Mouse (Mus musculus) MEL (cell line): ENCODE data around the gene Tmub1. TPM values are rescaled to one million over a fixed set of nuclear protein-coding genes. Genes with fewer than 3 reads are reported as not detected.

Experiments used
- DNase-seq: peaks from one replicate; pipeline ENCODE4 v3.0.0; 2011; ENCODE audit warnings: low read depth, low spot score
- H3K27ac ChIP-seq: 2 replicates; pipeline ENCODE4 v1.5.1; 2012; ENCODE audit warnings: low read depth, mild to moderate bottlenecking, control low read depth, low read length, moderate library complexity; ENCODE audit not compliant: control insufficient read depth
- H3K27me3 ChIP-seq, 2 experiments: fragments of 150-350 bp in 1 of 2; sonication (generic) in 1 of 2; 2 replicates each; pipeline ENCODE4 v1.6.1; 2012; ENCODE audit warnings: low read length in 2 of 2, mild to moderate bottlenecking in 2 of 2, improper control_type of control experiment in 1 of 2, moderate library complexity in 1 of 2; ENCODE audit not compliant: insufficient read depth in 2 of 2, control insufficient read depth in 1 of 2
- H3K36me3 ChIP-seq, 2 experiments: 2 replicates each; pipeline ENCODE4 v1.6.1; 2012 to 2014; ENCODE audit warnings: low read length in 2 of 2, improper control_type of control experiment in 1 of 2, inconsistent platforms in 1 of 2, mild to moderate bottlenecking in 1 of 2; ENCODE audit not compliant: insufficient read depth in 2 of 2, control insufficient read depth in 1 of 2
- H3K4me1 ChIP-seq, 2 experiments: fragments of 150-350 bp in 1 of 2; sonication (generic) in 1 of 2; 2 replicates each; pipeline ENCODE4 v1.6.1; 2012; ENCODE audit warnings: low read length in 2 of 2, improper control_type of control experiment in 1 of 2, mild to moderate bottlenecking in 1 of 2; ENCODE audit not compliant: insufficient read depth in 2 of 2, control insufficient read depth in 1 of 2
- H3K4me3 ChIP-seq, 2 experiments: fragments of 150-350 bp in 1 of 2; sonication (generic) in 1 of 2; 2 replicates each; pipeline ENCODE4 v1.5.1; 2012; ENCODE audit warnings: low read depth in 2 of 2, low read length in 2 of 2, mild to moderate bottlenecking in 2 of 2, moderate library complexity in 2 of 2, control low read depth in 1 of 2, improper control_type of control experiment in 1 of 2; ENCODE audit not compliant: control insufficient read depth in 1 of 2, insufficient read depth in 1 of 2
- H3K79me2 ChIP-seq: 2 replicates; pipeline ENCODE4 v1.6.1; 2012; ENCODE audit warnings: mild to moderate bottlenecking, low read length, moderate library complexity; ENCODE audit not compliant: control insufficient read depth, poor library complexity, insufficient read depth
- H3K9ac ChIP-seq: 2 replicates; pipeline ENCODE4 v1.6.1; 2012; ENCODE audit warnings: low read depth, mild to moderate bottlenecking, control low read depth, low read length, moderate library complexity; ENCODE audit not compliant: control insufficient read depth, poor library complexity, severe bottlenecking
- H3K9me3 ChIP-seq: fragments of 150-350 bp; sonication (generic); replicated peaks from 2 replicates; pipeline ENCODE4 v1.6.1; 2012; ENCODE audit warnings: mild to moderate bottlenecking, low read length, improper control_type of control experiment, moderate library complexity; ENCODE audit not compliant: insufficient read depth
- CHD1 ChIP-seq: IDR thresholded peaks from 2 replicates; pipeline ENCODE4 v1.6.1; 2012; ENCODE audit warnings: low read depth, mild to moderate bottlenecking, inconsistent platforms, low read length, improper control_type of control experiment
- CTCF ChIP-seq, 3 experiments: IDR thresholded peaks in 2 of 3; conservative IDR thresholded peaks in 1 of 3; 2 replicates each; pipeline ENCODE4 v1.5.1; 2011 to 2012; ENCODE audit warnings: low read length in 3 of 3, low read depth in 2 of 3, mild to moderate bottlenecking in 2 of 3, improper control_type of control experiment in 1 of 3, inconsistent platforms in 1 of 3, mixed read lengths in 1 of 3, moderate library complexity in 1 of 3; ENCODE audit not compliant: control insufficient read depth in 1 of 3, insufficient read depth in 1 of 3, poor library complexity in 1 of 3, severe bottlenecking in 1 of 3
- E2F4 ChIP-seq: IDR thresholded peaks from 2 replicates; pipeline ENCODE4 v1.6.1; 2011; ENCODE audit warnings: low read depth, low read length, improper control_type of control experiment, borderline replicate concordance
- ELF1 ChIP-seq: IDR thresholded peaks from 2 replicates; pipeline ENCODE4 v1.6.1; 2014; ENCODE audit warnings: low read depth, mild to moderate bottlenecking, inconsistent platforms, low read length, improper control_type of control experiment, moderate library complexity
- GATA1 ChIP-seq: IDR thresholded peaks from 2 replicates; pipeline ENCODE4 v1.6.1; 2011; ENCODE audit warnings: low read depth, low read length, improper control_type of control experiment
- HCFC1 ChIP-seq: IDR thresholded peaks from 2 replicates; pipeline ENCODE4 v1.6.1; 2012; ENCODE audit warnings: low read depth, mild to moderate bottlenecking, inconsistent platforms, low read length, improper control_type of control experiment, moderate library complexity
- JUND ChIP-seq: IDR thresholded peaks from 2 replicates; pipeline ENCODE4 v1.6.1; 2011; ENCODE audit warnings: low read depth, mild to moderate bottlenecking, improper control_type of control experiment, low read length
- KAT2A ChIP-seq: conservative IDR thresholded peaks from 2 replicates; pipeline ENCODE4 v1.6.1; 2012; ENCODE audit warnings: low read depth, low read length, improper control_type of control experiment, inconsistent platforms
- MAFK ChIP-seq: IDR thresholded peaks from 2 replicates; pipeline ENCODE4 v1.6.1; 2011; ENCODE audit warnings: low read depth, mild to moderate bottlenecking, low read length, improper control_type of control experiment, borderline replicate concordance
- MAX ChIP-seq: IDR thresholded peaks from 2 replicates; pipeline ENCODE4 v1.6.1; 2011; ENCODE audit warnings: low read length, improper control_type of control experiment
- MAZ ChIP-seq: IDR thresholded peaks from 2 replicates; pipeline ENCODE4 v1.6.1; 2012; ENCODE audit warnings: low read depth, mild to moderate bottlenecking, inconsistent platforms, low read length, improper control_type of control experiment
- NELFE ChIP-seq: IDR thresholded peaks from 2 replicates; pipeline ENCODE4 v1.6.1; 2011; ENCODE audit warnings: low read depth, low read length, improper control_type of control experiment
- POLR2A ChIP-seq, 2 experiments: IDR thresholded peaks; 2 replicates each; pipeline ENCODE4 v1.6.1; 2011 to 2012; ENCODE audit warnings: low read length in 2 of 2, mild to moderate bottlenecking in 2 of 2, control low read depth in 1 of 2, improper control_type of control experiment in 1 of 2, low read depth in 1 of 2, moderate library complexity in 1 of 2; ENCODE audit not compliant: control insufficient read depth in 1 of 2, insufficient read depth in 1 of 2, poor library complexity in 1 of 2
- POLR2AphosphoS5 ChIP-seq: IDR thresholded peaks from 2 replicates; pipeline ENCODE4 v1.6.1; 2012; ENCODE audit warnings: low read depth, borderline replicate concordance, mild to moderate bottlenecking, inconsistent platforms, low read length, moderate library complexity, mixed read lengths
- RCOR1 ChIP-seq: IDR thresholded peaks from 2 replicates; pipeline ENCODE4 v1.6.1; 2012; ENCODE audit warnings: low read depth, mild to moderate bottlenecking, inconsistent platforms, low read length, improper control_type of control experiment
- SIN3A ChIP-seq: IDR thresholded peaks from 2 replicates; pipeline ENCODE4 v1.6.1; 2012; ENCODE audit warnings: low read length, improper control_type of control experiment, inconsistent platforms
- TAL1 ChIP-seq: IDR thresholded peaks from 2 replicates; pipeline ENCODE4 v1.6.1; 2012; ENCODE audit warnings: mild to moderate bottlenecking, inconsistent platforms, low read length, moderate library complexity, mixed read lengths
- USF1 ChIP-seq: IDR thresholded peaks from 2 replicates; pipeline ENCODE4 v1.6.1; 2014; ENCODE audit warnings: low read depth, mild to moderate bottlenecking, inconsistent platforms, low read length, improper control_type of control experiment, moderate library complexity
- USF2 ChIP-seq, 2 experiments: IDR thresholded peaks; 2 replicates each; pipeline ENCODE4 v1.6.1; 2011 to 2012; ENCODE audit warnings: improper control_type of control experiment in 2 of 2, low read length in 2 of 2, borderline replicate concordance in 1 of 2, inconsistent platforms in 1 of 2, low read depth in 1 of 2, mild to moderate bottlenecking in 1 of 2; ENCODE audit not compliant: insufficient read depth in 1 of 2
- ZMIZ1 ChIP-seq: IDR thresholded peaks from 2 replicates; pipeline ENCODE4 v1.6.1; 2012; ENCODE audit warnings: low read depth, mild to moderate bottlenecking, inconsistent platforms, low read length, improper control_type of control experiment, moderate library complexity
- ZNF384 ChIP-seq: IDR thresholded peaks from 2 replicates; pipeline ENCODE4 v1.6.1; 2012; ENCODE audit warnings: low read depth, mild to moderate bottlenecking, inconsistent platforms, low read length, improper control_type of control experiment
- polyA plus RNA-seq, 2 experiments: library from polyadenylated mRNA; stranded (reverse) in 1 of 2; unstranded in 1 of 2; fragments of >175 nt in 1 of 2; fragments of >200 nt in 1 of 2; gene quantifications; 2 replicates each; pipeline versions ENCODE4 v1.2.1 to v1.2.4; 2012; ENCODE audit warnings: low replicate concordance in 2 of 2, low read depth in 1 of 2; ENCODE audit not compliant: insufficient read length in 2 of 2, insufficient read depth in 1 of 2, missing spikeins in 1 of 2
- total RNA-seq: library from RNA; depleted of rRNA; stranded (reverse); fragments of 300-350 nt; gene quantifications from 2 replicates; pipeline ENCODE4 v1.2.3, GENCODE M21; 2012

Gene Tmub1
- total and polyA plus RNA-seq, 3 experiments = 17.8 to 36.0 TPM; not detected in 1

- no peak for DNase-seq
- TF ChIP-seq TAL1 (no peak), E2F4 (no peak)
- TF ChIP-seq, all 39 proteins: peak for 0
- no peaks in the 10 kb centered on the region; a peak in 1 of 4 replicates for H3K36me3 ChIP-seq
- H3K4me3 ChIP-seq = no peak overlapping the region
- no peak overlapping the region for H3K9ac ChIP-seq
- peaks cover 0 to 3% of the 10 kb centered on the region in 2 experiments; a peak in 1 of 4 replicates for H3K4me1 ChIP-seq
- no peaks in the 10 kb centered on the region for H3K9me3 ChIP-seq
- no peaks in the 10 kb centered on the region for H3K79me2 ChIP-seq
- H3K27me3 ChIP-seq = no peaks in the 10 kb centered on the region
- no peak overlapping the region for H3K27ac ChIP-seq
Observed at GRCm38 (mm10) chr5:24412063-24412462, 35.6 kb downstream of the Tmub1 start.

DNA sequence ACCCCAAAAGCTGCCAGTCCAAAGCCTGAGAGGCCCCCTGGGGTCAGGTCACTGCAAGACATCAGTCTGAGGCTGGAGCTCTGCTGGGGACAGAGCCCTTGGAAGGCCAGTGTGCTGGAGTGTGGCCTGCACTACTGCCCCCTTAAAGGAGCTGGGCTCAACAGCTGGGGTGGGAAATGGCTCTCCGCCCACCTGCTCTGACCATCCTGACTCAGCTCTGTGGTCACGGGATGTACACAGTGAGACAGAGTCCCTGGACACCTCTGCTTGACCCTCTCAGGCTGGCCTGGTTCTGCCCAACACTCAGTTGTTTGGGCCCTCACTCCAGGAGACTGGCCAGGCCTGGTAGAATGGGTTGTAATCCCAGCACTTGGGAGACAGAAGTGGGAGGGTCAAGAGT is 38.2 kb downstream of the Tmub1 start:
- H3K27me3 ChIP-seq = no peaks in the 10 kb centered on the region
- H3K4me3 ChIP-seq = no peak overlapping the region
- H3K27ac ChIP-seq = no peak overlapping the region
- no peak for DNase-seq
- no peaks in the 10 kb centered on the region for H3K9me3 ChIP-seq
- no peak overlapping the region for H3K9ac ChIP-seq
- H3K4me1 ChIP-seq = peaks cover 9 to 14% of the 10 kb centered on the region in 2 experiments
- TF ChIP-seq CTCF (IDR thresholded peaks at IDR 0.05 in 2 of 3, conservative IDR thresholded peaks at IDR 0.05 in 1 of 3; ENCODE audit: control insufficient read depth in 1 of 3, insufficient read depth in 1 of 3, low read depth in 2 of 3, low read length in 3 of 3, poor library complexity in 1 of 3, severe bottlenecking in 1 of 3) (no peak), POLR2AphosphoS5 (no peak), USF1 (no peak), HCFC1 (no peak), ZNF384 (no peak), POLR2A (IDR thresholded peaks at IDR 0.05; ENCODE audit: control insufficient read depth in 1 of 2, insufficient read depth in 1 of 2, low read depth in 1 of 2, low read length in 2 of 2, poor library complexity in 1 of 2) (no peak; a peak in 1 of 4 replicates), ELF1 (no peak), NELFE (no peak), SIN3A (no peak)
- no peaks in the 10 kb centered on the region for H3K79me2 ChIP-seq
- peaks cover 0 to 12% of the 10 kb centered on the region in 2 experiments; a peak in 3 of 4 replicates for H3K36me3 ChIP-seq

DNA sequence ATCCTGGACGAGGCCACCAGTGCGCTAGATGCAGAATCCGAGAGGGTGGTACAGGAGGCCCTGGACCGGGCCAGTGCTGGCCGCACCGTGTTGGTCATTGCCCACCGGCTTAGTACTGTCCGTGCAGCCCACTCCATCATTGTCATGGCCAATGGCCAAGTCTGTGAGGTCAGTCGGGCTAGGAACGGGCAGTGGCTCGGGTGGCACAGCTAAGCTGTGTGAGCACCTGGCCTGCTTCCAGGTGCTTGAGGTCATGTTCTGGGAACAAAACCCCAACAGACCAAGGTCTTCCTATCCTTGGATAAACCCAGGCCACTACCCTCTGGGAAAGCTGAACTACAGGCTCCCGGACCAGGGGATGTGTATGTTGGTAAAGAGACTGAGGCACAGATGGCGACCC is 39.0 kb downstream of the Tmub1 start:
- H3K27ac ChIP-seq = no peak overlapping the region
- TF ChIP-seq ELF1 (no peak), MAX (no peak), MAZ (no peak), ZMIZ1 (no peak), CHD1 (no peak), TAL1 (no peak), RCOR1 (no peak), JUND (no peak), GATA1 (no peak), USF2 (IDR thresholded peaks at IDR 0.05; ENCODE audit: borderline replicate concordance in 1 of 2, insufficient read depth in 1 of 2, low read depth in 1 of 2, low read length in 2 of 2) (no peak), MAFK (no peak), ZNF384 (no peak), KAT2A (no peak), HCFC1 (no peak), POLR2A (IDR thresholded peaks at IDR 0.05; ENCODE audit: control insufficient read depth in 1 of 2, insufficient read depth in 1 of 2, low read depth in 1 of 2, low read length in 2 of 2, poor library complexity in 1 of 2) (no peak), CTCF (IDR thresholded peaks at IDR 0.05 in 2 of 3, conservative IDR thresholded peaks at IDR 0.05 in 1 of 3; ENCODE audit: control insufficient read depth in 1 of 3, insufficient read depth in 1 of 3, low read depth in 2 of 3, low read length in 3 of 3, poor library complexity in 1 of 3, severe bottlenecking in 1 of 3) (no peak)
- TF ChIP-seq, all 39 proteins: peak for 0
- Histone ChIP-seq H3K27me3 (no peaks in the 10 kb centered on the region), H3K4me1 (peaks cover 15 to 20% of the 10 kb centered on the region in 2 experiments), H3K79me2 (no peaks in the 10 kb centered on the region), H3K36me3 (peaks cover 0 to 18% of the 10 kb centered on the region in 2 experiments; a peak in 3 of 4 replicates), H3K9ac (no peak overlapping the region), H3K4me3 (no peak overlapping the region), H3K9me3 (no peaks in the 10 kb centered on the region)
- DNase-seq = no peak
